Mouse (Mus musculus): ENCODE measurements around the gene Krt76. TPM values are rescaled to one million over a fixed set of nuclear protein-coding genes. Genes with fewer than 3 reads are reported as not detected.

Gene Krt76
- not detected in 2 replicates for polyA plus RNA-seq (2012; rRNA removed)

GRCm38 (mm10) chr15:101892820-101893219, at the start of gene Krt76:
Gene Krt76 (minus strand): TSS chr15:101892920.

GRCm38 (mm10) chr15:101940274-101940829, 47.6 kb upstream of the Krt76 start, which contains the start of gene Krt79:
Gene Krt79 (minus strand): TSS chr15:101940324.

GRCm38 (mm10) chr15:101924635-101925034, 31.9 kb upstream of the Krt76 start, which contains the start of gene Krt4:
Gene Krt4 (minus strand): TSS chr15:101924735.

GRCm38 (mm10) chr15:101869431-101869830, 23.3 kb downstream of the Krt76 start, which contains the start of gene Krt77:
Gene Krt77 (minus strand): TSS chr15:101869705.

GRCm38 (mm10) chr15:101850694-101851093, 42.0 kb downstream of the Krt76 start, which contains the start of gene Krt1:
Gene Krt1 (minus strand): TSS chr15:101850794.

Other genes with a start within 250 kb of the Krt76 start
- not detected in 2 replicates for gene Gm5478, start 245.5 kb downstream of the Krt76 start, polyA plus RNA-seq (2012; rRNA removed)
- not detected in 2 replicates for gene Krt6b, start 212.6 kb downstream of the Krt76 start, polyA plus RNA-seq (2012; rRNA removed)
- 0.02 and 0.88 TPM in 2 replicates for gene Krt6a, start 198.6 kb downstream of the Krt76 start, polyA plus RNA-seq (2012; rRNA removed)
- 5.6 and 59.9 TPM in 2 replicates for gene Krt5, start 180.0 kb downstream of the Krt76 start, polyA plus RNA-seq (2012; rRNA removed)
- gene Krt71, start 149.8 kb downstream of the Krt76 start, polyA plus RNA-seq (2012; rRNA removed), result 0.04 and 0.24 TPM in 2 replicates
- 0.15 TPM in 1 of 2 replicates, not detected in the other for gene Krt72, start 106.5 kb downstream of the Krt76 start, polyA plus RNA-seq (2012; rRNA removed)
- gene Krt73, start 90.6 kb downstream of the Krt76 start, polyA plus RNA-seq (2012; rRNA removed), result 0.76 and 0.79 TPM in 2 replicates
- gene Krt2, start 74.8 kb downstream of the Krt76 start, polyA plus RNA-seq (2012; rRNA removed), result not detected in 2 replicates
- gene Krt1, start 42.1 kb downstream of the Krt76 start, polyA plus RNA-seq (2012; rRNA removed), result 8.5 and 15.9 TPM in 2 replicates
- gene Krt77, start 23.2 kb downstream of the Krt76 start, polyA plus RNA-seq (2012; rRNA removed), result 0.39 and 1.2 TPM in 2 replicates
- 0.07 and 3.0 TPM in 2 replicates for gene Krt4, start 31.8 kb upstream of the Krt76 start, polyA plus RNA-seq (2012; rRNA removed)
- gene Krt79, start 47.4 kb upstream of the Krt76 start, polyA plus RNA-seq (2012; rRNA removed), result 0.25 and 0.35 TPM in 2 replicates
- gene Krt78, start 61.4 kb upstream of the Krt76 start, polyA plus RNA-seq (2012; rRNA removed), result 0.02 TPM in 1 of 2 replicates, not detected in the other
- 2.3 and 7.2 TPM in 2 replicates for gene Krt8, start 111.6 kb upstream of the Krt76 start, polyA plus RNA-seq (2012; rRNA removed)
- gene Krt18, start 135.3 kb upstream of the Krt76 start, polyA plus RNA-seq (2012; rRNA removed), result 2.3 and 5.3 TPM in 2 replicates
- gene Eif4b, start 180.9 kb upstream of the Krt76 start, polyA plus RNA-seq (2012; rRNA removed), result 183 TPM in 2 replicates
- 15.9 and 36.1 TPM in 2 replicates for gene Tns2, start 207.5 kb upstream of the Krt76 start, polyA plus RNA-seq (2012; rRNA removed)
- 61.2 and 70.4 TPM in 2 replicates for gene Spryd3, start 243.3 kb upstream of the Krt76 start, polyA plus RNA-seq (2012; rRNA removed)

All from central nervous system, embryonic 14 days (tissue).